Mouse (Mus musculus) liver, adult 2 months (tissue): Measurements from ENCODE around the gene Mospd3. TPM values are rescaled to one million over a fixed set of nuclear protein-coding genes. Genes with fewer than 3 reads are reported as not detected.

Experiments used
- DNase-seq: peaks from one replicate; pipeline ENCODE4 v3.0.0-alpha.2; 2011; ENCODE audit warnings: low read depth, low spot score; ENCODE audit errors: extremely low read depth
- H3K27ac ChIP-seq: fragments of 200-500 bp; replicated peaks from 2 replicates; pipeline ENCODE4 v1.5.1; 2012; ENCODE audit warnings: low read depth, mild to moderate bottlenecking, control low read depth, inconsistent platforms, low read length; ENCODE audit not compliant: insufficient read depth
- H3K27me3 ChIP-seq: fragments of 200-500 bp; 2 replicates; pipeline ENCODE4 v1.6.1; 2012; ENCODE audit warnings: mild to moderate bottlenecking, moderate library complexity, low read length, inconsistent platforms; ENCODE audit not compliant: control insufficient read depth, insufficient read depth
- H3K36me3 ChIP-seq: fragments of 200-500 bp; 2 replicates; pipeline ENCODE4 v1.6.1; 2012; ENCODE audit warnings: low read length, inconsistent platforms; ENCODE audit not compliant: control insufficient read depth, insufficient read depth
- H3K4me1 ChIP-seq: fragments of 200-500 bp; 2 replicates; pipeline ENCODE4 v1.6.1; 2011; ENCODE audit warnings: low read length; ENCODE audit not compliant: control insufficient read depth, insufficient read depth
- H3K4me3 ChIP-seq: fragments of 200-500 bp; 2 replicates; pipeline ENCODE4 v1.5.1; 2011; ENCODE audit warnings: low read depth, mild to moderate bottlenecking, control low read depth, low read length, moderate library complexity; ENCODE audit not compliant: insufficient read depth
- H3K79me2 ChIP-seq: fragments of 200-500 bp; 2 replicates; pipeline ENCODE4 v1.6.1; 2012; ENCODE audit warnings: inconsistent platforms, mild to moderate bottlenecking, low read length, moderate library complexity; ENCODE audit not compliant: control insufficient read depth, insufficient read depth
- H3K9ac ChIP-seq: fragments of 200-500 bp; 2 replicates; pipeline ENCODE4 v1.6.1; 2012; ENCODE audit warnings: low read depth, mild to moderate bottlenecking, control low read depth, inconsistent platforms, low read length
- CTCF ChIP-seq: fragments of 200-500 bp; IDR thresholded peaks from 2 replicates; pipeline ENCODE4 v1.5.1; 2011; ENCODE audit warnings: low read depth, low read length, control low read depth
- POLR2A ChIP-seq: fragments of 200-500 bp; IDR thresholded peaks from 2 replicates; pipeline ENCODE4 v1.6.1; 2011; ENCODE audit warnings: low read length, control low read depth; ENCODE audit not compliant: insufficient read depth; ENCODE audit errors: extremely low read depth
- WGBS: fragments of 180-500 bp; shearing (Covaris S2); methylation state at CpG from one replicate; pipeline ENCODE4 v1.1.7; 2018; 5-methylcytosine and 5-hydroxymethylcytosine counted together
- polyA plus RNA-seq: library from polyadenylated mRNA; depleted of rRNA; stranded (reverse); fragments of >200 nt; gene quantifications from 2 replicates; pipeline ENCODE4 v1.2.3, GENCODE M21; 2012
- total RNA-seq: library from RNA; depleted of rRNA; stranded (reverse); fragments of >200 nt; gene quantifications from 2 replicates; pipeline ENCODE4 v1.2.3, GENCODE M21; 2014

The Mospd3 gene
- total and polyA plus RNA-seq, 2 experiments: 4.3 to 84.3 TPM

DNA sequence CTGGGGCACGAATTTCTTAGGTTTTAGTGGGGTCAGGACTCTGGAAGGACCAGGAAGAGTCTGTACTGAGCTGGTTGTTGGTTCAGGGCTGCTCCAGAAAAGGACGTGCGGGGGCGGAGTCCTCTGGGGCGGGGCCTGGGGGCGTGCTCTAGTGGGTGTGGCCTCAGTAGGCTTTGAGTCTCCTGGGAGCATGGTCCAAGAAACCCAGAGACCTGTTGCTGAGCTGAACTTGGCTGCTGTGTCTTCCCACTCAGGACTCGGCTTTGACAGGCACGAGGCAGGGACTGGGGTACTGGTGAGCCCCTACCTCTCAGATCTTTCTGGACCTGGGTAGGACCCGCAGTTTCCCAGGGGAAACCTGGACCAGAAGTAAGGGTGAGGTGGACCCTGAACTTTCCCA, 31.2 kb downstream of the Mospd3 start, which contains the start of gene Tfr2:
Gene Tfr2 (plus strand): TSS at position 176 of the 400 bp plus-strand sequence.
- Histone ChIP-seq H3K27ac (peak within 1 kb of the TSS; percentile 94), H3K4me3 (peak within 1 kb of the TSS; percentile 63), H3K27me3 (no peaks in the 10 kb centered on the region), H3K4me1 (peaks cover 9% of the 10 kb centered on the region), H3K9ac (peak within 1 kb of the TSS; percentile 77), H3K79me2 (peaks cover 10% of the 10 kb centered on the region; the same call in 1 of the 2 replicates), H3K36me3 (peaks cover 11% of the 10 kb centered on the region; the same call in 1 of the 2 replicates)
- WGBS: 3% methylated on average over 9 of the region's 9 CpGs
- TF ChIP-seq POLR2A (peak; percentile 94), CTCF (no peak)
- DNase-seq: peak; percentile 90

DNA sequence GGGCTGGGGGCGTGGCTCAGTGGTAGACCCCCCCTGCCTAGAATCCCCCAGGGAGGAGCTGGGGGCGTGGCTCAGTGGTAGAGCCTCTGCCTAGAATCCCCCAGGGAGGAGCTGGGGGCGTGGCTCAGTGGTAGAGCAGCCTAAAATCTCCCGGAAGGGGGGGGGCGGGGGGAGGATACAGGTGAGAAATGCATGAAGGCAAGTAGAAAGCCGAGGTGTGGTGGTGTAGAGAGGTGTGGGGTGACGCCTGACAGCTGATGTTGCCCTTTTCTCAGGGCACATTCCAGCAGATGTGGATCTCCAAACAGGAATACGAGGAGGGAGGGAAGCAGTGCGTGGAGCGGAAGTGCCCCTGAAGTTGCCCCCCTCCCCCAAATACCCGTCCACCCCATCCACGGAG, 31.8 kb downstream of the Mospd3 start:
- H3K27ac ChIP-seq: 0 out of 2 replicates have a peak overlapping the region, but pooled peaks have one; percentile 16
- H3K9ac ChIP-seq: no peak overlapping the region
- peaks cover 9% of the 10 kb centered on the region for H3K4me1 ChIP-seq

DNA sequence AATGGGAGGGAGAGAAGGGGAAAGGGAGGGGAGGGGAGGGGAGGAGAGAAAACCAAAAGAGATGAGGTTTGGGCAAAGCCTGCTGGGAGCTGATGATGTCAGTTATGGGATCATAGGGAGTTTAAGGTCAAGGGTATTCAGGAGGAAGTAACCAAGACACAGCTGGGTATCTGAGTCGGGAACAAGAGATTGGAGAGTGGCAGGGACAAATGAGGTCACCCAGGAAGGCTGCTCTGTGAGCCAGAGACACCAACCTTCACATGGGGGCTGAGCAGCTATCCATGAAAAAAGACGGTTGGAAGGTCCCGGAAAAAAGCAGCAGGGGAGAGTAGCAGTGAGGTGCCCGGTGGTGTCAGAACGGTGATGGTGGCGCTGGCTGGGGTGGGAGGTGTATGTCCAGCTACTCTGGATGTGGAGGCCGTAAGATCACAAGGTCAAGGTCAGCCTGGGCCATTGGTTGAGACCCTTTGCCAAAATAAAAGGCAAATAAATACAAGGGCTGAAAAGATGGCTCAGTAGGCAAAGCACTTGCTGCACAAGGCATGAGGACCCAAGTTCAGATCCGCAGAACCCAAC, 32.5 kb downstream of the Mospd3 start:
- WGBS: 85% methylated on average over 8 of the region's 8 CpGs
- no peaks in the 10 kb centered on the region for H3K27me3 ChIP-seq
- peaks cover 7% of the 10 kb centered on the region; the same call in 1 of the 2 replicates for H3K36me3 ChIP-seq
- DNase-seq: no peak
- no peak overlapping the region for H3K4me3 ChIP-seq
- peaks cover 10% of the 10 kb centered on the region; the same call in 1 of the 2 replicates for H3K79me2 ChIP-seq
- no peak overlapping the region for H3K27ac ChIP-seq
- H3K4me1 ChIP-seq: peaks cover 9% of the 10 kb centered on the region
- TF ChIP-seq CTCF (no peak), POLR2A (no peak)
- H3K9ac ChIP-seq: no peak overlapping the region

More for the DNA sequence above, 31.8 kb downstream of the Mospd3 start:
- Histone ChIP-seq H3K27me3 (no peaks in the 10 kb centered on the region), H3K4me3 (no peak overlapping the region), H3K36me3 (peaks cover 9% of the 10 kb centered on the region; the same call in 1 of the 2 replicates), H3K79me2 (peaks cover 10% of the 10 kb centered on the region; the same call in 1 of the 2 replicates)
- TF ChIP-seq POLR2A (no peak), CTCF (no peak)
- 80% methylated on average over 12 of the region's 12 CpGs for WGBS
- DNase-seq: no peak

DNA sequence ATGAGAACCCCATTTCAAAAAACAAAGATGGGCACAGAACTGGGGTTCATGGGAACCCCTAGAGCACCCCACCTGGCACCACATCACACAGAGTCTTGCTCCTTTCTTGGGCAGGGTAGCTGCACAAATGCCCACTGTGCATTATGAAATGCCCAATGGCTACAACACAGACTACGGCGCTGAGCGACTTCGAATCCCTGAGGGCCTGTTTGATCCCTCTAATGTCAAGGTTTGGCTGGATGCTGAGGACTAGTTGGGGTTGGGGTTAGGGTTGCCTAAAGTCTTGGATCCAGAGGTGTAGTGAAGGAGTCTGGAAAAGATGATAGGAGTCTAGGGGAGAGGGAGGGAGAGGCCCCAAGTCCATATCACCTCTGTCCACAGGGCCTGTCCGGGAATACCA, 34.4 kb downstream of the Mospd3 start:
- Histone ChIP-seq H3K4me1 (peaks cover 1% of the 10 kb centered on the region; the same call in 1 of the 2 replicates), H3K4me3 (no peak overlapping the region), H3K36me3 (no peaks in the 10 kb centered on the region), H3K79me2 (peaks cover 6% of the 10 kb centered on the region; the same call in 1 of the 2 replicates), H3K27me3 (no peaks in the 10 kb centered on the region), H3K27ac (no peak overlapping the region), H3K9ac (no peak overlapping the region)
- WGBS: 96% methylated on average over 5 of the region's 5 CpGs
- no peak for DNase-seq
- no peak for TF ChIP-seq CTCF
- TF ChIP-seq POLR2A: no peak

DNA sequence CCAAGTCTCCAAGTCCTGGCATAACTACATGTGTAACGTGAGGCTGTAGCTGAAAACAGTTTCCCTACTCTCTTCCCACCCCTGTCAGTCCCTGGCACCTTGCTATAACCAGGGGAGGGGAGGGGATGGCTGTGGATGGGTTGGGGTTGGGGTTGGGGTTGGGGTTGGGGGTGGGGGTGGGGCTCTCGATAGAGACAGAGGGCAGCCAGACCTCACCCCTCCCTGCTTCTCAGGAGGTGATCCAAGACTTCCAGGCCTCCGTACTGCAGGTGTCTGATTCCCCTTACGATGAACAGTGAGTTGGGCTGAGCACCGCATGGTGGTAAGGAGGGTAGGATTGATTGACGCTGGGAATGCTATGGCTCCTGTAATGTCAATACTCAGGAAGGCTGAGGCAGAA, 35.1 kb downstream of the Mospd3 start:
- Histone ChIP-seq H3K4me3 (no peak overlapping the region), H3K27ac (no peak overlapping the region), H3K27me3 (no peaks in the 10 kb centered on the region), H3K79me2 (0 out of 2 replicates have a peak, but pooled peaks cover under 1% of the 10 kb centered on the region), H3K9ac (no peak overlapping the region), H3K4me1 (no peaks in the 10 kb centered on the region), H3K36me3 (no peaks in the 10 kb centered on the region)
- no peak for DNase-seq
- no peak for TF ChIP-seq POLR2A
- no peak for TF ChIP-seq CTCF
- WGBS: 84% methylated on average over 6 of the region's 6 CpGs

DNA sequence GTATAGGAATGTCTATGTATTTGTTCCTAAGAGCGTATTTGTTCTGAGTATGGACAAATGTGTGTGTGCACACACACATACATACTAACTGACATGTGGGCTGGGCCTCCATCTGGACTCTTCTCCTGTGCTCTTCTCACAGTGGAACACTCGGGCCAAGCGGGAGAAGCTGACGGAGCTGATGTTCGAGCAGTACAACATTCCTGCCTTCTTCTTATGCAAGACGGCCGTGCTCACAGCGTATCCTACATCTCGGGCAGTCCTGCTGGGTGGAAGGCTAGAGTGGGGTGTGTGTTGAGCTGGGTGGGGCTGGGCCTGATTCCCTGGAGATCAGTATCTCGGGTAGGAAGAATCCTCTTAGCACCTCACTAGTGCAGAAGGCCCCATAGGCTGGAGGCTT, 37.9 kb downstream of the Mospd3 start:
- H3K4me3 ChIP-seq: no peak overlapping the region
- 90% methylated on average over 10 of the region's 10 CpGs for WGBS
- DNase-seq: no peak
- H3K36me3 ChIP-seq: no peaks in the 10 kb centered on the region
- H3K9ac ChIP-seq: no peak overlapping the region
- no peak overlapping the region for H3K27ac ChIP-seq
- TF ChIP-seq POLR2A (no peak), CTCF (no peak)
- no peaks in the 10 kb centered on the region for H3K4me1 ChIP-seq
- H3K79me2 ChIP-seq: no peaks in the 10 kb centered on the region
- H3K27me3 ChIP-seq: peaks cover 2% of the 10 kb centered on the region; the same call in 1 of the 2 replicates
